Mouse (Mus musculus) embryonic facial prominence, embryonic 14.5 days (tissue): ENCODE measurements at regions not wholly inside any gene's neighbourhood (a gene's known extent, or its start where the extent isn't known, plus 50 kb on each side); places are given as distances from the start of the nearest gene placed in this dataset.

Experiments used
- ATAC-seq: fragments of 200-750 bp; cut with Nextera tagmentation; 2 replicates; pipeline ENCODE4 v1.8.0; 2017; ENCODE audit warnings: low read depth, moderate number of reproducible peaks, moderate TSS enrichment
- DNase-seq: peaks from one replicate; pipeline ENCODE4 v3.0.0-alpha.2; 2015; ENCODE audit warnings: low spot score
- H3K27ac ChIP-seq: fragments of 300-500 bp; sonication (generic); replicated peaks from 2 replicates; pipeline ENCODE4 v1.5.1; 2014; ENCODE audit warnings: low read depth, mild to moderate bottlenecking, low read length, moderate library complexity
- H3K27me3 ChIP-seq: fragments of 300-500 bp; sonication (generic); replicated peaks from 2 replicates; pipeline ENCODE4 v1.6.1; 2014; ENCODE audit warnings: low read length; ENCODE audit not compliant: control insufficient read depth, insufficient read depth
- H3K36me3 ChIP-seq: fragments of 300-500 bp; sonication (generic); 2 replicates; pipeline ENCODE4 v1.6.1; 2014; ENCODE audit warnings: low read length, mixed read lengths; ENCODE audit not compliant: control insufficient read depth, insufficient read depth
- H3K4me1 ChIP-seq: fragments of 300-500 bp; sonication (generic); 2 replicates; pipeline ENCODE4 v1.6.1; 2014; ENCODE audit warnings: antibody characterized with exemption, low read length; ENCODE audit not compliant: control insufficient read depth, insufficient read depth
- H3K4me2 ChIP-seq: fragments of 300-500 bp; sonication (generic); 2 replicates; pipeline ENCODE4 v1.6.1; 2014; ENCODE audit warnings: low read depth, mild to moderate bottlenecking, low read length, moderate library complexity, mixed read lengths
- H3K4me3 ChIP-seq: fragments of 300-500 bp; sonication (generic); 2 replicates; pipeline ENCODE4 v1.5.1; 2014; ENCODE audit warnings: low read depth, mild to moderate bottlenecking, low read length
- H3K9ac ChIP-seq: fragments of 300-500 bp; sonication (generic); 2 replicates; pipeline ENCODE4 v1.6.1; 2014; ENCODE audit warnings: low read depth, mild to moderate bottlenecking, low read length, moderate library complexity, mixed read lengths
- H3K9me3 ChIP-seq: fragments of 300-500 bp; sonication (generic); 2 replicates; pipeline ENCODE4 v1.6.1; 2016; ENCODE audit warnings: low read length; ENCODE audit not compliant: control insufficient read depth
- WGBS: fragments of 180-500 bp; shearing (Covaris S2); extraction: QIAGEN DNeasy Blood & Tissue Kit; methylation state at CpG from one replicate; pipeline ENCODE4 v1.1.7; 2014; 5-methylcytosine and 5-hydroxymethylcytosine counted together

GRCm38 (mm10) chrX:11491676-11492391, 164.2 kb downstream of the H2al1j start:
- Histone ChIP-seq H3K36me3 (no peaks in the 10 kb centered on the region), H3K4me1 (peaks cover 6% of the 10 kb centered on the region), H3K4me3 (0 out of 2 replicates have a peak overlapping the region, but pooled peaks have one; percentile 2), H3K27ac (no peak overlapping the region), H3K27me3 (peaks cover 11% of the 10 kb centered on the region), H3K9me3 (no peaks in the 10 kb centered on the region), H3K4me2 (peak overlapping the region; percentile 41), H3K9ac (peak overlapping the region; percentile 31)
- DNase-seq (peak; percentile 29), ATAC-seq (no peak; the same call in 1 of the 2 replicates)
- WGBS: 24% methylated on average over 24 of the region's 32 CpGs

GRCm38 (mm10) chrX:11493526-11494245, 166.1 kb downstream of the H2al1j start:
- Histone ChIP-seq H3K9ac (peak overlapping the region; percentile 42), H3K27ac (peak overlapping the region; percentile 74), H3K4me2 (peak overlapping the region; percentile 62), H3K9me3 (no peaks in the 10 kb centered on the region), H3K4me3 (peak overlapping the region; percentile 22), H3K4me1 (peaks cover 6% of the 10 kb centered on the region), H3K27me3 (peaks cover 11% of the 10 kb centered on the region), H3K36me3 (no peaks in the 10 kb centered on the region)
- DNase-seq: peak; percentile 45
- WGBS: 36% methylated on average over 19 of the region's 19 CpGs
- peak; percentile 60 for ATAC-seq

- Histone ChIP-seq H3K9ac (peak overlapping the region; percentile 42), H3K4me2 (peak overlapping the region; percentile 62), H3K27ac (peak overlapping the region; percentile 74), H3K4me3 (peak overlapping the region; percentile 22), H3K27me3 (peaks cover 11% of the 10 kb centered on the region; the same call in 1 of the 2 replicates), H3K36me3 (no peaks in the 10 kb centered on the region), H3K4me1 (peaks cover 6% of the 10 kb centered on the region), H3K9me3 (no peaks in the 10 kb centered on the region)
- WGBS: 31% methylated on average over 12 of the region's 12 CpGs
- DNase-seq (peak; percentile 93), ATAC-seq (0 out of 2 replicates have a peak, but pooled peaks have one; percentile 27)
These were observed 166.6 kb downstream of the H2al1j start for GRCm38 (mm10) chrX:11494246-11494630.

GRCm38 (mm10) chrX:11512439-11512838, 184.8 kb downstream of the H2al1j start:
- H3K27me3 ChIP-seq: peaks cover 4% of the 10 kb centered on the region; the same call in 1 of the 2 replicates
- DNase-seq: peak; percentile 67
- no peak overlapping the region for H3K27ac ChIP-seq
- peak; percentile 74 for ATAC-seq
- no peaks in the 10 kb centered on the region for H3K4me1 ChIP-seq
- no peak overlapping the region for H3K9ac ChIP-seq
- H3K4me2 ChIP-seq: no peak overlapping the region
- H3K36me3 ChIP-seq: no peaks in the 10 kb centered on the region
- H3K4me3 ChIP-seq: no peak overlapping the region
- H3K9me3 ChIP-seq: no peaks in the 10 kb centered on the region
- 45% methylated on average over 5 of the region's 5 CpGs for WGBS

GRCm38 (mm10) chrX:11512928-11513327, 185.3 kb downstream of the H2al1j start:
- no peak for DNase-seq
- WGBS: 56% methylated on average over 4 of the region's 4 CpGs
- H3K9ac ChIP-seq: no peak overlapping the region
- ATAC-seq: no peak
- peaks cover 4% of the 10 kb centered on the region; the same call in 1 of the 2 replicates for H3K27me3 ChIP-seq
- no peak overlapping the region for H3K27ac ChIP-seq
- H3K4me1 ChIP-seq: no peaks in the 10 kb centered on the region
- H3K4me3 ChIP-seq: no peak overlapping the region
- no peaks in the 10 kb centered on the region for H3K36me3 ChIP-seq
- no peaks in the 10 kb centered on the region for H3K9me3 ChIP-seq
- H3K4me2 ChIP-seq: no peak overlapping the region

GRCm38 (mm10) chrX:11523791-11524190, 196.2 kb downstream of the H2al1j start:
- H3K9ac ChIP-seq: no peak overlapping the region
- no peak overlapping the region for H3K27ac ChIP-seq
- H3K4me1 ChIP-seq: no peaks in the 10 kb centered on the region
- WGBS: 30% methylated on average over 4 of the region's 4 CpGs
- ATAC-seq: peak; percentile 30; the same call in 1 of the 2 replicates
- peaks cover 4% of the 10 kb centered on the region; the same call in 1 of the 2 replicates for H3K27me3 ChIP-seq
- DNase-seq: peak; percentile 8
- H3K4me2 ChIP-seq: no peak overlapping the region
- H3K9me3 ChIP-seq: no peaks in the 10 kb centered on the region
- H3K4me3 ChIP-seq: no peak overlapping the region
- no peaks in the 10 kb centered on the region for H3K36me3 ChIP-seq

- 56% methylated on average over 8 of the region's 8 CpGs for WGBS
These were observed 197.7 kb downstream of the H2al1j start for GRCm38 (mm10) chrX:11525326-11525725.

GRCm38 (mm10) chrX:11528589-11528988, 201.0 kb downstream of the H2al1j start:
- no peaks in the 10 kb centered on the region; the same call in none of the 2 replicates for H3K27me3 ChIP-seq
- no peak overlapping the region for H3K27ac ChIP-seq
- ATAC-seq: peak; percentile 55
- no peaks in the 10 kb centered on the region for H3K4me1 ChIP-seq
- no peaks in the 10 kb centered on the region for H3K36me3 ChIP-seq
- H3K9me3 ChIP-seq: no peaks in the 10 kb centered on the region
- no peak overlapping the region for H3K4me2 ChIP-seq
- 80% methylated on average over 5 of the region's 5 CpGs for WGBS
- H3K4me3 ChIP-seq: no peak overlapping the region
- DNase-seq: peak; percentile 19
- H3K9ac ChIP-seq: no peak overlapping the region

More at GRCm38 (mm10) chrX:11525326-11525725, 197.7 kb downstream of the H2al1j start:
- Histone ChIP-seq H3K9me3 (no peaks in the 10 kb centered on the region), H3K27me3 (no peaks in the 10 kb centered on the region; the same call in 1 of the 2 replicates), H3K4me1 (no peaks in the 10 kb centered on the region), H3K27ac (no peak overlapping the region), H3K36me3 (no peaks in the 10 kb centered on the region), H3K4me2 (no peak overlapping the region), H3K9ac (no peak overlapping the region), H3K4me3 (no peak overlapping the region)
- ATAC-seq (no peak), DNase-seq (peak; percentile 4)
